Mouse (Mus musculus) R1 (cell line): Measurements from ENCODE around the gene Tecta.
A peak's percentile ranks its signal among the peaks of the same experiment; 100 is the strongest.

Experiments used
- DNase-seq: peaks from one replicate; pipeline ENCODE4 v3.0.0-alpha.2; 2018; ENCODE audit warnings: low read depth, low spot score

Gene Tecta

GRCm38 (mm10) chr9:42399829-42400228, at the start of gene Tecta:
Tecta (minus strand) TSS chr9:42399929.
- no peak for DNase-seq

DNA sequence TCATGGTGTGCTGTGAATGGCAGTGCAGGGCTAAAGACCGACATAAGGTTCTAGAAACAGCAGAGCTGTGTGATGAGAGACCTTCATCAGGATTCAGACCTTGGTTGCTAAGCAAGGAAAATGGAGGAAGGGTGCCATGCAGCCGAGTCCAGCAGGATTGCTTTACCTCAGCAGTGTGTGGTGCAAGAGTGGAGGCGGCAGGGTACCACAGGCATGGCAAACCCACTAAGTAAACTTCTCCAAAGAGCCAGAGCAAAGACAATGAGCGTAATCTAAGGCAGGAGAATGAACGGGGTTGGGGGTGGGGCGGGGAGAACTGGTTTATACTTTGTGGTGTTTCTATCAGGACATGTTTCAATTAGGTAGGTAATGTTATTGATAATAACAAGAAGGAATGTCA, 49.3 kb upstream of the Tecta start:
- DNase-seq = no peak

DNA sequence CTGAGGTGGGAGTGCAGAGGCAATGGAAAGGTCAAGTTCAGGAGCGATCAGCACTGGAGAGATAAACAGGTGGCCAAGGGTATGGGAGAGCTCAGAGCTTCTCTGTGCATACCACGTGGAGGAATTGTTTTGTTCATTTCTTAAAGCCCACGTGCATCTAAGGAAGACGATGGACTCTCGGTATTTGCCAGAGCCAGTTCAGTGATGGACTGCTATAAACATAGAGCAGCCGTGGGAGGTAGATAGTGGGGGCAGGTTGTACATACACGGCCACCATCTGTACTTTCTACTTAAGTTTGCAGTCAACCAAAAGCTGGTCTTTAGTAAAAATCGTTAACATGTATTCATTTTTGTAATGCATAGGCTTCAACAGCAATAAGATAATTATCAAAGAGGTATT, 42.4 kb upstream of the Tecta start:
- DNase-seq = no peak

DNA sequence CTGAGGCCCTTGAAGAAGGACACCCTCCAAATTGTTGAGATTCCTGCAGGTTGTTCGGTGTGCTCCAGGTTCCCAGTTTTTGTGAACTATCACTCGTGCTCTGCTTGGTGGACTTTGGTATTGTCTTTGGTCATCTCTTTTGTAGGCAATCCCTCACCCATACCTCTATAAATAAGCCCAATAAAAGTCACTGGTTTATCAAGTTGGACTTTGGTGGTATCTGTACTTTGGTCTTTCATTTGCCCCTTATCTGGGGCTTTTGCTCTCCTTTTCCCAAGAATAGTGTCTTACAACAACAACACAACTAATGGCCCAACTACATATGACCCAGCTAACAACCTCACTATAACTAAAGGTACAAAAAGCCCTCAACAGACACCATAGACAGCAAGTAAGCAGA, 41.5 kb upstream of the Tecta start:
- DNase-seq = no peak

DNA sequence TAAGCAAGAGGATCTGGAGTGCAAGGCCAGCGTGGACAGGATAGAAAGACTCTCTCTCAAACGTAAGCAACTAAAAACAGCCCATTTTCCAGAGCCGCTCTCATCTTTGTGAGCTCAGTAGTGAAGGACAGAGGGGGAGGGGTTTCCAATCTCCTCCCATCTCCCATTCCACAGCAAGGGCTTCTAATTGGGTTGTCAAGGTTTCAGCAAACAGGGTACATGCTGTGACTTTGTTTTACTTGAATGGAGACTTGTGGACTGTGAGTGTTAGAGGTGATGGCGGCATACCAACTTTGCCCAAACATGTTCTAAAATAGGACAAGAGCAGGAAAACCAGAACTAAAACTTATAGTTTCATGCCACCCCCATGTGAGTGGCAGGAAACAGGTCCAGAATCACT, 39.7 kb upstream of the Tecta start:
- DNase-seq = peak; percentile 91

DNA sequence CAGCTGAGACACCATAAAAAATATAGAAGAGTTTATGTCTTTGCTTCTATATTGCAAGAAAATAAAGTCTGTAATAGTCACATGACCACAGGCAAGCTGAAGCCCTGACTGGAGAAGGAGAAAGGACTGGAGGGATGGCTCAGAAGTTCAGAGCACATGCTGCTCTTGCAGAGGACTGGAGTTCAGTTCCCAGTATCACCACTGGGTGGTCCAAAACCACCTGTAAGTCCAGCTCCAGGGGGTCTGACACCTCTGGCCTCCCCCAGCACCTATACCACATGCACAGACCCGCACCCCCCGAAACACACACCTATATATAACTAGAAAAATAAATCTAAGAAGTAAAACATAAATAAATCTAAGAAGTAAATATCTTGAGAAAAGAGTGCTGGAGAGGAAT, 32.4 kb upstream of the Tecta start:
- DNase-seq = no peak

GRCm38 (mm10) chr9:42431606-42432005, 31.9 kb upstream of the Tecta start:
- no peak for DNase-seq

GRCm38 (mm10) chr9:42428060-42428924, 28.6 kb upstream of the Tecta start:
- DNase-seq = no peak

DNA sequence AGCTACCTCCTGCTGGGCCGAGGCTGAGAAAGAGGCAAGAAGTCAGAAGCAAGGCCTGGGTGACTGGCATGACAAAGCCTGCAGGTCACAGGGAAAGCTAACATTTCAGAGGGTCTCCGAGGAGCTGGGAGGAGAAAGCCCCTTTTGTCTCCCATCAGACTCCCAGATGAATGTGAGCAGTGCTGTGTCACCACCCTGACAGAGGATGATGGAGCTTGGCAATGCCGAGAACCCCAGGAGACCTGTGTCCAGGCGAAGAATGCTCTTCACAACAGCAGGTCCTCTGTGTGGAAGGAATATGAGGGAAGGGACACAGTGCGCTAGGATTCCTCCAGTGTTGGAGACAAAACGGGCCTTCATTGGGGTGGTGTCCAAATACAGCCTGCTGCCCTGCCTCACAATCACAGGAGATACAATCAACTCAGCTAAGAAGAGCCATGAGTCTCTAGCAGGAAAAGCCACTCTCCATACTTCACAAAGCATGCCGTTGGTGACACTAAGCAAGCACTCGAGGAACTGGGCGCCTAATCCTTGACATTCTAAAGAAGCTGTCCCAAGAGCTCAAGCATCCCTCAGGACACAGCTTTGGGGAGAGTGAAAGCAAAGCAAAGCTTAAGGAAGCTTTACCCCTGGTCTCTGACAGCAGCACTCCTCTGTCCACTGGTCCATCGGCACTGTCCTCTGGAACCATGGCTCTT, 27.1 kb upstream of the Tecta start:
- no peak for DNase-seq

DNA sequence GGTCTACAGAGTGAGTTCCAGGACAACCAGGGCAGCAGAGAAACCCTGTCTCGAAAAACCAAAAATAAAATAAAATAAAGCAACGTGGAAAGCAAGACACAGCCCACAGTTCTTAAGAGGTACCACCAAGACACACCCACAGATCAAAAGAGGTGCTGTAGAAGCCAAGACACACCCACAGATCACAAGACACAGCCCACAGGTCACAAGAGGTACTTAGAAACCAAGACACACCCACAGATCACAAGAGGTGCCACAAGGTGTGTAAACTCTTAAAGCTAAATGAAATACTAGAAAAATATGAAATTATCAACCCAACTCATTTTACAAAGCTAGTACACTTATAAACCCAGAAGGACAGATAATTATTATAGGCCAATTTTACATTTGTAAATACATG, 23.9 kb upstream of the Tecta start:
- DNase-seq = peak; percentile 37

GRCm38 (mm10) chr9:42419687-42420086, 20.0 kb upstream of the Tecta start:
- DNase-seq = peak; percentile 43

GRCm38 (mm10) chr9:42418786-42419185, 19.1 kb upstream of the Tecta start:
- DNase-seq = no peak

DNA sequence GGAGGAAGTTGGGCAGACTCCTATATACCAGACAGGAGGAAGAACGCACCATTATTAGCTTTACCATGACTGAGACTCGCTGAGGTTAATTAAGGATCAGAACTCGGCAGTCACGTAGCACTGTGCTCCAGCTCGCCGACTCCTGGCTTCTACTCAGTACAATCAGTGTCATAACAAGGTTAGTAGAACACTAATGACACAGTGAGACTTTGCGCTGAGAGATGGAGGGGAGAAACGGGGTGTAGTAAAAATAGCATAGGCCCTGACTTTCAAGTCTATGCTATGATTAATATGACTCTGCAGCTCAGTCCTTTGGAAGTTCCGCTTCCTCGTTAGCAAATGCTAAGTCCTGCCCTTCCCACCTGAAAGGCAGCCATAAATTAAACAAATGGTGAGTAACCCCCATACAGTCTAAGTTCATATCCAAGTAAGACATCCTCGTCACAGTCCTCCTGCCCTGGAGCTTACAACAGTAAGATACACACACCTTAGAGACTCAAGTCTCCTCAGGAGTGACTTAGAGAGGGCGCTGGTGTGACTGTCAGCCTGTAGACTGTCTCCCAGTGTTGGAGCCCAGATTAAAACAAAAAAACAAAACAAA, 17.7 kb upstream of the Tecta start:
- DNase-seq = no peak

- no peak for DNase-seq
These were observed 15.5 kb upstream of the Tecta start for GRCm38 (mm10) chr9:42415184-42415583.

- no peak for DNase-seq
These were observed 13.6 kb upstream of the Tecta start for GRCm38 (mm10) chr9:42413345-42413744.

DNA sequence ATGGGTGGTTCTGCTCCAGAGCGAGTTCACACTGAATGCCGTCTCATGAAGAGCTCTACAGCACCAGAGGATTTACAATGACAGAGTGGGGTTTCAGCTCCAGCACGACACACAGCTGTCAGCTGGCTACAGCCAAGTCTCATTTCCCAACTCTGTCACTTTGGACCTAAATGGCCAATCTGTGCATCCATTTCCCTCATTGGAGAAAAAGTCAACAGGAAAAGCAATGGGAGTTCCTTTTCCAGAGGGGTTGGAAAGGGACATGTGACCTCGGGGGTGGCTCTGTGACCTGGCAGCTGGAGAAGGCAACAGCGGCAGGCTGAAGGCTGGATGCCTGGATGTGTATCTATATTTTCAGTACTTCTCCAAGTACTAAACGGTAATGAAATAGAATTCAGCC, 11.6 kb upstream of the Tecta start:
- no peak for DNase-seq

GRCm38 (mm10) chr9:42405736-42406135, 6.0 kb upstream of the Tecta start:
- no peak for DNase-seq

GRCm38 (mm10) chr9:42401486-42401885, 1.8 kb upstream of the Tecta start:
- DNase-seq = no peak

- no peak for DNase-seq
These were observed 3.6 kb downstream of the Tecta start for GRCm38 (mm10) chr9:42396141-42396540.

- no peak for DNase-seq
These were observed 4.8 kb downstream of the Tecta start for GRCm38 (mm10) chr9:42394903-42395302.

DNA sequence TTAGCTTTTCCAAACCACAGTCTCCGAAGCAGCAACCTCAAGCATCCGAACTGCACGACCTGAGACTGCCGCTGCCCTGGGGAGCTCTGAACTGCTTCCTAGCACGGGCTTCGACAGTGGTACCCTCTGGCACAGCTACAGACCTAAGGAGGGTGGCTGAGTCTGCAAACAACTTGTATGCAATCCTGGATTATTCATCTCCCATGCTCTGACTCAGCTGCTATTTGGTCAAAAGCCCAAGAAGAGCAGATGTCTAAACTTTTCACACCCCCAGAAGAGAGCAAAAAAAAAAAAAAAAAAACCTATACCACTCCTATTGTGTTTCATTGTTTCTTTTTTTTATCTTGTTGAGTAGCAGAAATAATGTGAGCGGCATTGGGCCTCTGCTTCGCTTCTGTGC, 5.4 kb downstream of the Tecta start:
- DNase-seq = no peak

- DNase-seq = no peak
These were observed 6.8 kb downstream of the Tecta start for GRCm38 (mm10) chr9:42392927-42393326.

DNA sequence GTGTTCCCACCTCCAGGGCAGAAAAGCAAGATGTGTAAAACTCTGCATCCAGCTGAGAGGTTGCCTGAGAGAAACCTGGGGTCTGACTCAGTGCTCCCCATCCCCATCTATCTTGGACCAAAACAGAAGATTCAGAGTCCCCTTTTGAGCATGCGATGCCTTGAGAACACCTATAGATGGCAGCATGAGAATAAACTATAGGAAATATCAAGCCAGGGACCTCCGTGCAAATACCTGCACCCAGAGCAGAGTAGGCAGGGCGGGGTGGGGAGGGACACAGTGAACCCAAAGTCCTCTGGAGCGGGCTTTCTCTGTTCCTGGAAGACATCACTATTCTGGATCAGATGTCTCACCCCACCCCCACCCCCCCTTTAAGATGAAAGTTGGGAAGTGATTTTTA, 11.2 kb downstream of the Tecta start:
- peak; percentile 33 for DNase-seq
